Mouse (Mus musculus) forebrain, embryonic 10.5 days (tissue): ENCODE results near the gene Larp6. TPM values are rescaled to one million over a fixed set of nuclear protein-coding genes. Genes with fewer than 3 reads are reported as not detected.

Experiments
- DNase-seq: peaks from one replicate; pipeline ENCODE4 v3.0.0-alpha.2; 2017; ENCODE audit warnings: low spot score; ENCODE audit errors: extremely low spot score
- H3K27ac ChIP-seq: fragments of 300-500 bp; sonication (generic); 2 replicates; pipeline ENCODE4 v1.5.1; 2016; ENCODE audit warnings: mild to moderate bottlenecking
- H3K27me3 ChIP-seq: fragments of 300-500 bp; sonication (generic); 2 replicates; pipeline ENCODE4 v1.6.1; 2016; ENCODE audit warnings: mild to moderate bottlenecking; ENCODE audit not compliant: poor library complexity, severe bottlenecking
- H3K36me3 ChIP-seq: fragments of 300-500 bp; sonication (generic); replicated peaks from 2 replicates; pipeline ENCODE4 v1.6.1; 2016; ENCODE audit warnings: mild to moderate bottlenecking, moderate library complexity
- H3K4me1 ChIP-seq: fragments of 300-500 bp; sonication (generic); 2 replicates; pipeline ENCODE4 v1.6.1; 2016
- H3K4me3 ChIP-seq: fragments of 300-500 bp; sonication (generic); 2 replicates; pipeline ENCODE4 v1.5.1; 2016; ENCODE audit warnings: mild to moderate bottlenecking, moderate library complexity
- H3K9me3 ChIP-seq: fragments of 300-500 bp; sonication (generic); 2 replicates; pipeline ENCODE4 v1.6.1; 2016; ENCODE audit warnings: mild to moderate bottlenecking, moderate library complexity
- WGBS: fragments of 180-500 bp; shearing (Covaris S2); methylation state at CpG from one replicate; pipeline ENCODE4 v1.1.7; 2016; 5-methylcytosine and 5-hydroxymethylcytosine counted together
- polyA plus RNA-seq: library from polyadenylated mRNA; unstranded; fragments of >200 nt; fragmentation: Nextera tagmentation; extraction: Ambion mirVana; gene quantifications from 2 replicates; pipeline ENCODE4 v1.2.1, GENCODE M21; 2016

Larp6 gene
- polyA plus RNA-seq, 1 experiment from 2014 or later, result 0.74 TPM

DNA sequence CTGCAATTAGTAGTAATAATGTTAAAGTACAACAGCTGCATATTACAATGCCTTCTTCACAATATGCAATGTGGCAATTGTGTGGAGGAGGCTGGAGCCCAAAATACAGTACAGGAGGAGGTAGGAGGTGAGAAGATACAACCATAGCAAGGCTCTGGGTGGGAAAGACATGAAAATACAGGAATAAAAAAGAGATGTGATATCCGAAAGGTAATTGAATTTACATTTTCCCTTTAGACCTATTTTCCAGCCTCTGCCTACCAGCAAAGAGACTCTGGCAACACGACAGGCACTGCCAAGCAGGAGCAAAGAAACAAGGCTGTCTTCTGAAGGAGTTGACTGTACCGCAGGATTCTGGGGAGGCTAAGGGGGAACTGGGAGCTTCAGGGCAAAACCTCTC lies 6.9 kb downstream of the Larp6 start:
- no peak overlapping the region for H3K4me3 ChIP-seq
- WGBS, result 84% methylated on average over 3 of the region's 3 CpGs

DNA sequence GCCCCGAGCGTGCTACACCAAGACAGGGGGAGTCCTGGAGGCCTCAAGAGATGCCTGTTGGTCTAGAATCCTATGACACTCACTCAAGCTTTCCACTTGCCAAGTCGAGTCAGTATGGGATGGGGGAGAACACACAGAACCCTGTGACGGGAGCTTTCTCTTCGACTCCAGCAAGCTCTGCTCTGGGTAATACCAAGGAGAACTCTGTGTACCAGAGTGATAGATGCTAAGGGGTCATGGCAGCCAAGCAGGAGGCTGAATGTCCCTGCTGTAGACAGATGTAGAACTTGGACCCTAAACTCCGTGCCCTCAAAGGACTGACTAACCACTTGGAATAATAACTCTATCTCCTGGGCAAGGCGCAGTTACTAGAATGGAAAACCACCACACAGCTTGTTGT lies 12.2 kb downstream of the Larp6 start:
- WGBS, result 94% methylated on average over 7 of the region's 7 CpGs
- DNase-seq, result no peak

More for the DNA sequence above, 6.9 kb downstream of the Larp6 start:
- Histone ChIP-seq H3K9me3 (no peaks in the 10 kb centered on the region), H3K4me1 (no peaks in the 10 kb centered on the region), H3K36me3 (no peaks in the 10 kb centered on the region), H3K27me3 (peaks cover 7% of the 10 kb centered on the region), H3K27ac (no peak overlapping the region)
- no peak for DNase-seq

DNA sequence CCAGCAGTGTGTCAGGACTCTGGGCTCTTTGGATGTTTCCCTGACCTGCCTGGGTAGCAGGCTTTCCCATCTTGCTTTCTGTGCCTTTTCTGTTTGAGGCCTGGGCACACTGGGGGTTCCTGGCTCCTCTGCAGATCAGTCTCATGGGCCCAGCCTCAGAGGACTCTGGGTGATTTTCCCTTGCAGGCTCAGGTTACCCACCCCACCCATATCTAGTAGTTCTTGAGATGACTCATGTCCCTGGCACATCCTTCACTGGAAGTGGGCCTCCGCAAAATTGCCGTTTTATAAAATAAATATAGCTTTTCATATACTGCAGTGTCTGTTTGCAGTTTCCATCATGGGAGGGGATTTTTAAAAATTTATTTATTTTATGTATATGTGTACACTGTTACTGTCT lies 21.5 kb downstream of the Larp6 start:
- H3K36me3 ChIP-seq, result no peaks in the 10 kb centered on the region
- H3K4me3 ChIP-seq, result no peak overlapping the region
- peaks cover 14% of the 10 kb centered on the region; the same call in 1 of the 2 replicates for H3K9me3 ChIP-seq
- no peaks in the 10 kb centered on the region for H3K4me1 ChIP-seq
- H3K27ac ChIP-seq, result no peak overlapping the region
- WGBS, result 99% methylated on average over 2 of the region's 2 CpGs
- H3K27me3 ChIP-seq, result no peaks in the 10 kb centered on the region
- DNase-seq, result no peak

More for the DNA sequence above, 12.2 kb downstream of the Larp6 start:
- Histone ChIP-seq H3K27me3 (no peaks in the 10 kb centered on the region), H3K4me3 (no peak overlapping the region), H3K27ac (no peak overlapping the region), H3K4me1 (no peaks in the 10 kb centered on the region), H3K9me3 (peaks cover 5% of the 10 kb centered on the region), H3K36me3 (no peaks in the 10 kb centered on the region)

DNA sequence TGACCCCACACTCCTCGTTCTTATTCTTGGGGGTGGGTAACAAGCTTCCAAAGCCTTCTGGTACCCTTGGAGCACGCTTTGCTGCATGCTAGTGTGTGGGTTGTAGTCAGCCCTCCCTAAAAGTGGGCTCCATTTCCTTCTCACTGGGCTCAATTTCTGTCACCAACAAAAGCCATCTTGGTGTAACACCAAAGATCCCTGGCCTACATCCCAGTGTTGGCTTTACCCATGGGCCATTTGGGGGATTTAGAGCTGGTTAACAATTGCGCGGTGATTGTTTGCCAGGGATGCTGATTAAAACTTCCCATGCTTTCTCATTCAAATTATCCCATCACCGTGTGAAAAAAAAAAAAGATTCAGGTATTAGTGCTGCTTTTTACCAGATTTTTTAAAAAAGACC lies 26.3 kb downstream of the Larp6 start:
- Histone ChIP-seq H3K27ac (no peak overlapping the region), H3K9me3 (peaks cover 10% of the 10 kb centered on the region; the same call in 1 of the 2 replicates), H3K27me3 (no peaks in the 10 kb centered on the region), H3K4me3 (no peak overlapping the region), H3K36me3 (no peaks in the 10 kb centered on the region), H3K4me1 (peaks cover 5% of the 10 kb centered on the region; the same call in 1 of the 2 replicates)
- WGBS, result 94% methylated on average over 5 of the region's 5 CpGs
- DNase-seq, result no peak

DNA sequence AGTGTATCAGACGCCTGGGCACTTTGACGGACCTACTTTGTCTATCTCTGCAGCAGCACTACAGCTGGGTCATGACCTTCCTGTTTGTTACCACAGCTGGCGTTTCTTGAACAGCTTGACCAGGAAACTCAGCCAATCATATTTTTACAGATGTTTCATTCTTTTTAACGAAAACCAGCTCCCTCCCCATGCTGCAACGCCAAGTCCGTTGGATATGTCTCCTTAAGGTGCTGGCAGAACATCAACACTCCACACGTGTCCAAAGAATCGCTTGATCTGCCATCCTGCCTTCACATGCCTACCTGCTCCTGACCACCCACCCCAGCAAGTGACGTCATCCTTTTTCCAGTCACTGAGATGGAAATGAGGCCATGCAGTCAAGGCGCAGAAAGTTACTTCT lies 28.6 kb downstream of the Larp6 start:
- WGBS, result 85% methylated on average over 10 of the region's 10 CpGs
- Histone ChIP-seq H3K9me3 (peaks cover 10% of the 10 kb centered on the region; the same call in 1 of the 2 replicates), H3K27ac (no peak overlapping the region), H3K27me3 (no peaks in the 10 kb centered on the region), H3K4me3 (no peak overlapping the region), H3K4me1 (peaks cover 5% of the 10 kb centered on the region; the same call in 1 of the 2 replicates), H3K36me3 (no peaks in the 10 kb centered on the region)
- no peak for DNase-seq

DNA sequence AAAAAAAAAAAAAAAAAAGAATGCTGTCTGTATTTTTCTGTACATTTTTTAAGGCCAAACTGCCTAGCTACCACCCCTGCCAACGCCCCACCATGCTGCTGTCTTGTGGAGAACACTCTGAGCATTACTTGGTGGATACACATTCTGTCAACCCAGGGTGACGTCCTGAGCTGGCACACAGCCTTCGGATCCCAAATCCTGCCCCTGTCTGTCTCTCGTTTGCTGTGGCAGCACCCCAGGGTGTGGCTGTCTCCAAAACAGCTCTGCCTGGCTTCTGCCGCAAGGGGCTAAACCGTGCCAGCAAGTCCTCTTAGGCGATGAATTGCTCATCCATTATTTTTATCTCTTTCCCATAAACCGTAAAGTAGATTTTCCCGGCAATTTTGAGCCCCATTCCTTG lies 29.7 kb downstream of the Larp6 start:
- no peak overlapping the region for H3K27ac ChIP-seq
- no peak overlapping the region for H3K4me3 ChIP-seq
- H3K27me3 ChIP-seq, result no peaks in the 10 kb centered on the region
- 81% methylated on average over 9 of the region's 9 CpGs for WGBS
- H3K9me3 ChIP-seq, result peaks cover 4% of the 10 kb centered on the region; the same call in 1 of the 2 replicates
- no peaks in the 10 kb centered on the region for H3K36me3 ChIP-seq
- DNase-seq, result no peak
- H3K4me1 ChIP-seq, result peaks cover 5% of the 10 kb centered on the region; the same call in 1 of the 2 replicates

DNA sequence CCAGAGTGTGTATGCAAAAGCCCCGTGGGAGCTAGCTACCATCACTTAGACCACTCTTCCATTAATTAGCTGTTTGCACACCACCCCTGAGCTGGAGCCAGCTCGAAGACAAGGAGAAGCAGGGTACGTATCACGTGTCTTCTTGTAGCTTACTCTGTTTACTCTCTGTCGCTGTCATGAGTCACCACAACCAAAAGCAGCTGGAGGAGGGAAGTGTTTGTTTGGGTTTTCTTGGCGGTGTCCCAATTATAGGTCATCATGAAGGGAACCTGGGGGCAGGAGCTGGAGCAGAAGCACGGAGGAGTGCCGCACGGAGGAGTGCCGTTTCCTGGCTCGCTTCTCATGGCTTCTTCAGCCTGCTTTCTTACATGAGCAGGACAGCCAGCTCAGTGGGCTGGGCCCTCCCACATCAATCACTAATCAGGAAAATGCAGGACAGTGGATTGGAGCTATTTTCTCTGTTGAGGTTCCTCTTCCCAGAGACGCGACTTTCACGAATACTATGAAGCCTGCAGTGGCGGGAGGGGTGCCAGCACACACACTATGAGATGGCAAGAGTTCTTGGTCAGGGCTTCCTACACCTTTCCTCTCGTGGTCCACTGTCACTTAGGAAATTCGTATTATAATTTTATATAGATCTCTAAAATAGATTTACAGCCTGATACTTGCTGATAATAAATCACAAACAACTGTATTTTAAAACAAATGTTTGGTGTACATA lies 30.6 kb downstream of the Larp6 start:
- Histone ChIP-seq H3K27ac (no peak overlapping the region), H3K9me3 (no peaks in the 10 kb centered on the region), H3K36me3 (no peaks in the 10 kb centered on the region), H3K4me3 (no peak overlapping the region), H3K27me3 (no peaks in the 10 kb centered on the region), H3K4me1 (peaks cover 5% of the 10 kb centered on the region; the same call in 1 of the 2 replicates)
- 79% methylated on average over 17 of the region's 17 CpGs for WGBS
- DNase-seq, result no peak

DNA sequence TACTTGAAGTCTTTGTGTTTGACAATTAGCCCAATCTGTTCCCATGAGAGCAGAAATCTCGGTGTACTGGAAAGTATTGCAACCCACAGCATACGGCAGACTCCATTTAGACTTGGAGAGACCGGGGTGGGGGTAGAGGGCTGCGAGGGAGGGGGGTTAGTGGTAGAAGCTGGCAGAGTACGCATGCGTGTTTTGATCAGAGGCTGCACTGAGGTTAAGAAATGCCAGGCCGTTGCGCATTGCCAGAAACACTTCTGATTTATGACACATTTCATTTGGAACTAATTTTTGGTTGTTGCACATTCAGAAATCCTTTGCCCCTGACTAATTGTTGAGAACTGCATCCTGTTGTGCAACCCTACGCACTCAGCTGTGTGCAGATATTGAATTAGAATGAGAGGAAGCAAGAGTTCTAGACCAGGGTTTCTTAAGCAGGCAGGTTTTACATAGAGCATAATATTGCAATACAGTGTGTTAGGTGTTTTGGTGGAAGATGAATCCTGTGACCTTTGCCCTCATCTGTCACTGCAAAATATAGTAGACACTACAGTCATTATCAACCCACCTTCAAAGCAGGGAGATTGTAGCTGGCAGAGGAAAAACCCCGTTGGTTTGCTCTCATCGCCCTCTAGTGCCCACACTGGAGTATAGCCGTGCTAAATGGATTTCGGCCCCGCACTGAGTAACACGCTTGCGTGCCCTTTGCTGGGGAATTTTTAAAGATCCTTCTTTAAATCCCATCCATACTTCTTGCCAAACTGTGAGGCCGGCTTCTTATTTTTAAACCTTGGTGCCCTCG lies 31.6 kb downstream of the Larp6 start:
- H3K36me3 ChIP-seq, result no peaks in the 10 kb centered on the region
- WGBS, result 53% methylated on average over 18 of the region's 18 CpGs
- H3K9me3 ChIP-seq, result no peaks in the 10 kb centered on the region
- H3K4me3 ChIP-seq, result no peak overlapping the region
- no peak overlapping the region for H3K27ac ChIP-seq
- H3K27me3 ChIP-seq, result no peaks in the 10 kb centered on the region
- peaks cover 5% of the 10 kb centered on the region; the same call in 1 of the 2 replicates for H3K4me1 ChIP-seq
- DNase-seq, result peak; percentile 41

DNA sequence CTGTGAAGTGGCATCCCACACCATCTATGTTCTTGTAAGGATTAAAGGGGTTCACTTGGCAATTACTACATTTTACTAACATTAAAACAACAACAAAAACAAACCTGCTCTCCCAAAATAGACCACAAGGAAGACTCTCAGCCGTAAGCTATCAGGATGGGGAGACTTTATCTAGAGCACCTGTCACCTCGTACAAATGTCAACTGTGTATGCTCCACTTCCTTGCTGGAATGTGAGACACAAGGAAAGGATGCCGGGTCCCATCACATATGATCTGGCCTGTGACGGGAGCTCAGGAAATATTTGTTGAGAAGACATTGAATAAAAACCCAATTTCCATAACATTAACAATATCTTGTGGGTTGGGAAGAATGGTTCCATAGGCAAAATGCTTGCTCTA lies 32.2 kb downstream of the Larp6 start:
- H3K4me1 ChIP-seq, result peaks cover 5% of the 10 kb centered on the region; the same call in 1 of the 2 replicates
- no peak for DNase-seq
- WGBS, result 71% methylated on average over 4 of the region's 4 CpGs

DNA sequence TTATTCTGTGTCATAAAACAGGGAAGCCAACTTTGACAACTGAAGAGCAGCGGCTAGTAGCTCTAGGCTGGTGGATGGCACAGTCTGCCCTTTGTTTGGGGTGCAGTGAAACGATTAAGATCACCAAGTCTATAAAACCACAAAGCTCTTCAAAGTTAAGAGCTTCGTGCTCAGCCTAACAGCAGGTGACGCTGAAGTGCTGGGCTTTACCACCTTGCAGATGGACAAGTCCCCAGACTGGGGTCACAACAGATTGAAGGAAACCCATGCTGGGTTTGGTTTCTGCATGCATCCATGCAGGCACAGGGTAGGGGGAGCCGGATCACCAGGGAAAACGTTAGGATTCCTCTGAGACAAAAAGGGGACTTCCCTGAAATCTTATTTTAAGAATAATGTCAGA lies 33.8 kb downstream of the Larp6 start:
- DNase-seq, result no peak
- H3K27me3 ChIP-seq, result no peaks in the 10 kb centered on the region
- 61% methylated on average over 6 of the region's 6 CpGs for WGBS
- no peaks in the 10 kb centered on the region for H3K36me3 ChIP-seq
- no peak overlapping the region for H3K4me3 ChIP-seq
- H3K9me3 ChIP-seq, result no peaks in the 10 kb centered on the region
- no peak overlapping the region for H3K27ac ChIP-seq
- H3K4me1 ChIP-seq, result peaks cover 5% of the 10 kb centered on the region; the same call in 1 of the 2 replicates

More for the DNA sequence above, 32.2 kb downstream of the Larp6 start:
- no peak overlapping the region for H3K4me3 ChIP-seq
- no peaks in the 10 kb centered on the region for H3K36me3 ChIP-seq
- no peaks in the 10 kb centered on the region for H3K9me3 ChIP-seq
- no peak overlapping the region for H3K27ac ChIP-seq
- no peaks in the 10 kb centered on the region for H3K27me3 ChIP-seq

DNA sequence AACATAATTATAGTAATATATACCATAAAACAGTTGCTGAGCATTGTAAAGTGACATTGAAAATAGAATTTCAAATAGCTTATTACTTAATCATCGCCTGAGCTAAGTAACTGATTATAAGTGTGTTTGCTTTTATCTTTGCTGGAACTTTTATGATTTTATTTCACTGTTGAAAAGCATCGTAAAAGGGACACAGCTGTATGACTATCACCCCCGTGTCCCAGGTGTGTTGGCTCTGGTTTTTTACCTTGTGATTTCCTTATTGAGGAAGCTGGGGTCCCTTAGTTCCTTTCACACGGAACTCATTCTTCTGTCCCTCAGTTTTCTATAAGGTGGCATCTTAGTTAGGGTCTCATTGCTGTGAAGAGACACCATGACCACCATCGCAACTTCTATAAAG lies 34.9 kb downstream of the Larp6 start:
- no peak overlapping the region for H3K4me3 ChIP-seq
- 90% methylated on average over 5 of the region's 5 CpGs for WGBS
- no peak for DNase-seq
- peaks cover 5% of the 10 kb centered on the region; the same call in 1 of the 2 replicates for H3K4me1 ChIP-seq
- no peaks in the 10 kb centered on the region for H3K27me3 ChIP-seq
- H3K9me3 ChIP-seq, result no peaks in the 10 kb centered on the region
- H3K27ac ChIP-seq, result no peak overlapping the region
- no peaks in the 10 kb centered on the region for H3K36me3 ChIP-seq

DNA sequence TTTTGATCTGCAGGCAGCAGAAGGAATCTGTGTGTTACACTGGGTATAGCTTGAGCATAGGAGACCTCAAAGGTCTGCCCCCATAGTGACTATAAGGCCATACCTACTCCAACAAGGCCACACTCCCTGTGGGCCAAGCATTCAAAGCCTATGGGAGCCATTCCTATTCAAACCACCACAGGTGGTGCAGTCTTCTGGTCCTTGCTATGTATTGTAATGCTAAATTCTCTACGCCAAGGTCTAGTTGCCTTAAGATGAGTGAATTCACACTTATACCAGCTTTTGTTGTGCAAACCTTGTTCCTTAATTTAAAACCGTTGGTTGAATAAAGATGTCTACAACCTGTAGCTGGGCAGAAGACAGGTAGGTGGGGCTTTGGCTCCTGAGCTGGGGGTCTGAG lies 35.4 kb downstream of the Larp6 start:
- Histone ChIP-seq H3K4me3 (no peak overlapping the region), H3K36me3 (no peaks in the 10 kb centered on the region), H3K9me3 (no peaks in the 10 kb centered on the region), H3K27me3 (no peaks in the 10 kb centered on the region), H3K4me1 (peaks cover 2% of the 10 kb centered on the region; the same call in 1 of the 2 replicates), H3K27ac (no peak overlapping the region)
- WGBS, result 85% methylated on average over 2 of the region's 2 CpGs
- no peak for DNase-seq

DNA sequence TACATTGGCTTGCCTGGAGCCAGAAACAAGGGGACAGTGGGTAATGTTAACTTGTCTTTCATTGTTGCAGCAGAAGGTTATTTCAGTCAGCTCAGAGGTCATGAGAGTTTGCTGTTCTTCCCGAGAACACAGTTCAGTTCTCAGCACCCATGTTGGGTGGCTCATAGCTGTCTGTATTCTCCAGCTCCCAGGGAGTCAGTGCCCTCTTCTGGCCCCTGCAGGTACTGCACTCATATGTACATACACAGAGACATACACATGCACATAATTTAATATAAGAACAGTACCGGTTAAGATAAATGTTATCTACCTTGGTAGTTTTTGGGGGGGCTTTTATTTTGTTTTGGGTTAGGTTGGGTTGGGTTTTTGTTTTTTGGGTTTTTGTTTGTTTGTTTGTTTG lies 36.3 kb downstream of the Larp6 start:
- no peaks in the 10 kb centered on the region for H3K9me3 ChIP-seq
- no peak overlapping the region for H3K4me3 ChIP-seq
- no peaks in the 10 kb centered on the region for H3K4me1 ChIP-seq
- no peaks in the 10 kb centered on the region for H3K36me3 ChIP-seq
- WGBS, result 95% methylated on average over 2 of the region's 2 CpGs
- no peak for DNase-seq
- no peaks in the 10 kb centered on the region for H3K27me3 ChIP-seq
- H3K27ac ChIP-seq, result no peak overlapping the region
